Mouse (Mus musculus) urinary bladder, adult 2 months (tissue): Measurements from ENCODE around the gene Myh10. TPM values are rescaled to one million over a fixed set of nuclear protein-coding genes. Genes with fewer than 3 reads are reported as not detected.

Source experiments
- DNase-seq: peaks from one replicate; pipeline ENCODE4 v3.0.0; 2022; ENCODE audit warnings: low spot score
- polyA plus RNA-seq: library from polyadenylated mRNA; depleted of rRNA; stranded (reverse); fragments of >200 nt; gene quantifications from 2 replicates; pipeline ENCODE4 v1.2.3, GENCODE M21; 2012

Myh10 gene
- polyA plus RNA-seq, 1 experiment: 66.5 TPM

GRCm38 (mm10) chr11:68745374-68746200, 54.2 kb downstream of the Myh10 start:
- no peak for DNase-seq

- DNase-seq: no peak
These were observed 56.8 kb downstream of the Myh10 start for GRCm38 (mm10) chr11:68748121-68748520.

GRCm38 (mm10) chr11:68750206-68750605, 58.8 kb downstream of the Myh10 start:
- no peak for DNase-seq

- no peak for DNase-seq
These were observed 59.6 kb downstream of the Myh10 start for GRCm38 (mm10) chr11:68750938-68751337.

GRCm38 (mm10) chr11:68754283-68754682, 62.9 kb downstream of the Myh10 start:
- no peak for DNase-seq

GRCm38 (mm10) chr11:68756456-68757348, 65.3 kb downstream of the Myh10 start:
- no peak for DNase-seq

- no peak for DNase-seq
These were observed 68.3 kb downstream of the Myh10 start for GRCm38 (mm10) chr11:68759691-68760090.

GRCm38 (mm10) chr11:68761155-68761554, 69.8 kb downstream of the Myh10 start:
- DNase-seq: no peak

- DNase-seq: no peak
These were observed 70.3 kb downstream of the Myh10 start for GRCm38 (mm10) chr11:68761664-68762063.

- DNase-seq: no peak
These were observed 73.3 kb downstream of the Myh10 start for GRCm38 (mm10) chr11:68764622-68765021.

- DNase-seq: no peak
These were observed 76.6 kb downstream of the Myh10 start for GRCm38 (mm10) chr11:68767762-68768542.

- no peak for DNase-seq
These were observed 78.6 kb downstream of the Myh10 start for GRCm38 (mm10) chr11:68769770-68770510.

- DNase-seq: no peak
These were observed 84.8 kb downstream of the Myh10 start for GRCm38 (mm10) chr11:68776147-68776655.

- no peak for DNase-seq
These were observed 86.6 kb downstream of the Myh10 start for GRCm38 (mm10) chr11:68777933-68778332.

GRCm38 (mm10) chr11:68778855-68779254, 87.5 kb downstream of the Myh10 start:
- DNase-seq: no peak

- DNase-seq: no peak
These were observed 88.5 kb downstream of the Myh10 start for GRCm38 (mm10) chr11:68779735-68780465.

- DNase-seq: no peak
These were observed 89.2 kb downstream of the Myh10 start for GRCm38 (mm10) chr11:68780466-68781114.

GRCm38 (mm10) chr11:68782336-68782735, 91.0 kb downstream of the Myh10 start:
- DNase-seq: no peak

- DNase-seq: no peak
These were observed 94.5 kb downstream of the Myh10 start for GRCm38 (mm10) chr11:68785813-68786212.

GRCm38 (mm10) chr11:68787222-68787621, 95.9 kb downstream of the Myh10 start:
- DNase-seq: no peak
